Mouse (Mus musculus): ENCODE measurements around the gene Pam16. TPM values are rescaled to one million over a fixed set of nuclear protein-coding genes. Genes with fewer than 3 reads are reported as not detected.

Gene Pam16
- polyA plus RNA-seq (2012; rRNA removed), result 121 and 132 TPM in 2 replicates

- no peaks in the 10 kb centered on the region for H3K27me3 ChIP-seq (ENCODE audit: control insufficient read depth, insufficient read depth, low read length)
- under 1% methylated on average over 56 of the region's 56 CpGs for WGBS
- peak within 1 kb of the TSS; percentile 42; the same call in 1 of the 2 replicates for H3K27ac ChIP-seq (ENCODE audit: insufficient read depth, low read length)
- H3K4me3 ChIP-seq (replicated peaks; ENCODE audit: insufficient read depth, low read depth, low read length), result peak within 1 kb of the TSS; percentile 72
- DNase-seq, result peak; percentile 90 to 91
- peaks cover 9% of the 10 kb centered on the region for H3K4me1 ChIP-seq (ENCODE audit: control insufficient read depth, insufficient read depth, low read length)
- peak; percentile 73; the same call in 1 of the 2 replicates for TF ChIP-seq POLR2A (IDR thresholded peaks at IDR 0.05; ENCODE audit: borderline replicate concordance, insufficient read depth, low read length)
- TF ChIP-seq CTCF (IDR thresholded peaks at IDR 0.05; ENCODE audit: borderline replicate concordance, insufficient read depth, low read depth, low read length), result no peak
Measured at GRCm38 (mm10) chr16:4624481-4625110, at the start of gene Pam16. Gene Pam16, minus strand, starts transcription at chr16:4624988.

DNA sequence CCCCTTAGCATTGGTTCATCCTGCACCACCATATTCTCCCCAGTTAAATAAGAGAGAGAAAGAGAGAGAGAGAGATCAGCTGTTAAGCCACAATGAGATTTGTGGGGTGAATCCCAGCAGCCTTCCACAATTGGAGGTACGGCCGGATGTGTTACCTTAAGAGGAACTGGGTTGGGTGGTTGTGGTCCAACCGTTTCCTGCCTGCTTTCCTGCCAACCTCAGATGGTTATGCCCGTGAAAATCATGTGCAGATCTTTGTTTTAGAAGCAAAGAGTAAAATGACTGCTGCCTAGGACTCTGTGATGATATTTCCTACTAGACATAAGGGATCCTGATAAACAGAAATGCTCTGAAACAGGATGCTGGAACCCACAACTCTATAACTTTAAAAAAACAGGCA is 49.3 kb upstream of the Pam16 start:
- TF ChIP-seq POLR2A (IDR thresholded peaks at IDR 0.05; ENCODE audit: borderline replicate concordance, insufficient read depth, low read length), result no peak
- no peak for TF ChIP-seq CTCF (IDR thresholded peaks at IDR 0.05; ENCODE audit: borderline replicate concordance, insufficient read depth, low read depth, low read length)
- H3K27me3 ChIP-seq (ENCODE audit: control insufficient read depth, insufficient read depth, low read length), result no peaks in the 10 kb centered on the region
- H3K27ac ChIP-seq (ENCODE audit: insufficient read depth, low read length), result no peak overlapping the region
- no peaks in the 10 kb centered on the region for H3K4me1 ChIP-seq (ENCODE audit: control insufficient read depth, insufficient read depth, low read length)
- DNase-seq, result no peak
- 80% methylated on average over 4 of the region's 4 CpGs for WGBS
- no peak overlapping the region for H3K4me3 ChIP-seq (replicated peaks; ENCODE audit: insufficient read depth, low read depth, low read length)

DNA sequence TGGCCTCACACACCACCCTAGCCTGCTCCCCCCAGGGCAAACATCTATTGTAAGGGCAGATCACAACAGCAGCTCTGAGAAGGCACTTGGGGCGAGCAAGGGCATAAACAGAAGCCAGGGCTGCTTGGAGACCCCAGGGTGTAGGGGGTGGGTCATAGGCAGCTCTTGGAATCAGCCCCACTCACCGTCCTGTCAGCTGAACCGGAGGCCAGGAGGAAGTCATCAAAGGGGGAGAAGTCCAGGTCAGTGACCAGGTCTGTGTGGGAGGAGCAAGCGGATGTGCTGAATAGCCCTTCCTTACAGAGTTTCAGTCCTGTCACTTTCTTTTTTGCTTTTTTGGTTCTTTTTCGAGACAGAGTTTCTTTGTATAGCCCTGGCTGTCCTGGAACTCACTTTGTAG is 45.5 kb upstream of the Pam16 start:
- TF ChIP-seq CTCF (IDR thresholded peaks at IDR 0.05; ENCODE audit: borderline replicate concordance, insufficient read depth, low read depth, low read length), result no peak
- no peak for TF ChIP-seq POLR2A (IDR thresholded peaks at IDR 0.05; ENCODE audit: borderline replicate concordance, insufficient read depth, low read length)
- Histone ChIP-seq H3K4me1 (ENCODE audit: control insufficient read depth, insufficient read depth, low read length) (no peaks in the 10 kb centered on the region), H3K27me3 (ENCODE audit: control insufficient read depth, insufficient read depth, low read length) (no peaks in the 10 kb centered on the region), H3K27ac (ENCODE audit: insufficient read depth, low read length) (no peak overlapping the region), H3K4me3 (replicated peaks; ENCODE audit: insufficient read depth, low read depth, low read length) (no peak overlapping the region)
- 73% methylated on average over 5 of the region's 5 CpGs for WGBS
- no peak for DNase-seq

DNA sequence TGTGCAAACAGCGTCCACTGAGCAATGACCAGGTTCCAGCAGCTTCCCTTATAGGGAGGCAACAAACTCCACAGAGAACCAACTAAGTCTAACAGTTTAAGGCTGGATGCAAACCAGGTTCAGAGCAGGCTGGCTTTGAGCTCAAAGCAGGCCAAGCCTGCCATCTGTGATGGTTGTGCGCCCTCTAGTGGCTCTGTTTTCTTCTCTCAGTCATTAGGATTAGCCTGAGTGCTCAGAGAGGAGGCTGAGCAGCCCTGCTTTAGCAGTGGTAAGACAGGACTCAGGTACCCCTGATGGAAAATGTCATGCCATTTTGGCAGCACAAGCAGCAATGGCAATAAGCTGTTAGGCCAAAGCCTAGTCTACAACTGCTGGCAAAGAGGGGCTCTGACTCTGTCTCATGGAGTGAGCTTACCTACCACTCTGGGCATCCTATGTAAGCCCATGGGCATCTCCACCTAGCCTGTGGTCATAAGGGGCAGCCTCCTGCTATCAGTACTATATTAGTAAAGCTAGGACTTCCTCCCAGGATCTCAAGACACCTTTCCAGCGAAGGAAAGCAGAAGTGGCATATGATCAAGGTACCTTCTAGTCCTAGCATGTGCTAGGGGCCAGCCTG is 42.5 kb upstream of the Pam16 start:
- Histone ChIP-seq H3K4me3 (replicated peaks; ENCODE audit: insufficient read depth, low read depth, low read length) (no peak overlapping the region), H3K4me1 (ENCODE audit: control insufficient read depth, insufficient read depth, low read length) (no peaks in the 10 kb centered on the region), H3K27me3 (ENCODE audit: control insufficient read depth, insufficient read depth, low read length) (no peaks in the 10 kb centered on the region), H3K27ac (ENCODE audit: insufficient read depth, low read length) (no peak overlapping the region)
- DNase-seq, result peak; percentile 82 to 85
- WGBS, result 29% methylated on average over 3 of the region's 3 CpGs
- TF ChIP-seq POLR2A (IDR thresholded peaks at IDR 0.05; ENCODE audit: borderline replicate concordance, insufficient read depth, low read length) (no peak), CTCF (IDR thresholded peaks at IDR 0.05; ENCODE audit: borderline replicate concordance, insufficient read depth, low read depth, low read length) (peak; percentile 97)

DNA sequence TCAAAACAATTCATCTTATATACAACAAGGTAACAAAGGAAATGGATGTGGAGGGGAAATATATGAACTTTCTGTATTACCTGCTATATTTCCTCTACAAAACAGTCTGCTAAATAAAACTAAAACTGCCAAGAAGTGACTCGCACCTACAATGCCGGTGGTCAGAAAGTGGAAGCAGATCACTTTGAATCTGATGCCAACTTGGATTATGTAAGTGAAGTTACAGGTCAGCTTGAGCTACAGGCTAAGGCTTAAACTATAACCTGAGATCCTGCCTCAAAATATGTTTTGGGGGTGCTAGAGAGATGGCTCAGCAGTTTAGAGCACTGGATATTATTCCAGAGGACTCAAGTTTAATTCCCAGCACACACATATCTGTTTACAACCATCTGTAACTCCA is 40.9 kb upstream of the Pam16 start:
- Histone ChIP-seq H3K27ac (ENCODE audit: insufficient read depth, low read length) (no peak overlapping the region), H3K4me3 (replicated peaks; ENCODE audit: insufficient read depth, low read depth, low read length) (no peak overlapping the region), H3K4me1 (ENCODE audit: control insufficient read depth, insufficient read depth, low read length) (no peaks in the 10 kb centered on the region), H3K27me3 (ENCODE audit: control insufficient read depth, insufficient read depth, low read length) (no peaks in the 10 kb centered on the region)
- TF ChIP-seq CTCF (IDR thresholded peaks at IDR 0.05; ENCODE audit: borderline replicate concordance, insufficient read depth, low read depth, low read length) (no peak), POLR2A (IDR thresholded peaks at IDR 0.05; ENCODE audit: borderline replicate concordance, insufficient read depth, low read length) (no peak)
- 64% methylated on average over 2 of the region's 2 CpGs for WGBS
- no peak for DNase-seq

DNA sequence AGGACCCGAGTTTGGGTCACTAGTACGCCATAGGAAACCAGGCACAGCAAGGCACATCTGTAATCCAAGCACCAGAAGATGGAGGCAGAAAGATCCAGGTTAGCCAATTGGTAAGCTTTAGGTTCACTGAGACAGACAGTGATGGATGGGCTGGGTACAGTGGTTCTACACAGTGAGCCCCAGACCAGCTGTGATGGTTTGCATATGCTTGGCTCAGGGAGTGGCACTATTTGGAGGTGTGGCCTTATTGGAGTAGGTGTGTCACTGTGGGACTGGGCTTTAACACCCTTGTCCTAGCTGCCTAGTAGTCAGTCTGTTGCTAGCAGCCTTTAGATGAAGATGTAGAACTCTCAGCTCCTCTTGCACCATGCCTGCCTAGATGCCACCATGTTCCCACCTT is 39.0 kb upstream of the Pam16 start:
- DNase-seq, result no peak
- Histone ChIP-seq H3K27me3 (ENCODE audit: control insufficient read depth, insufficient read depth, low read length) (no peaks in the 10 kb centered on the region), H3K4me1 (ENCODE audit: control insufficient read depth, insufficient read depth, low read length) (no peaks in the 10 kb centered on the region), H3K4me3 (replicated peaks; ENCODE audit: insufficient read depth, low read depth, low read length) (no peak overlapping the region), H3K27ac (ENCODE audit: insufficient read depth, low read length) (no peak overlapping the region)
- WGBS, result 77% methylated on average over 2 of the region's 2 CpGs
- TF ChIP-seq CTCF (IDR thresholded peaks at IDR 0.05; ENCODE audit: borderline replicate concordance, insufficient read depth, low read depth, low read length) (no peak), POLR2A (IDR thresholded peaks at IDR 0.05; ENCODE audit: borderline replicate concordance, insufficient read depth, low read length) (no peak)

- WGBS, result 71% methylated on average over 2 of the region's 2 CpGs
- DNase-seq, result no peak
- Histone ChIP-seq H3K27me3 (ENCODE audit: control insufficient read depth, insufficient read depth, low read length) (no peaks in the 10 kb centered on the region), H3K4me1 (ENCODE audit: control insufficient read depth, insufficient read depth, low read length) (no peaks in the 10 kb centered on the region), H3K4me3 (replicated peaks; ENCODE audit: insufficient read depth, low read depth, low read length) (no peak overlapping the region), H3K27ac (ENCODE audit: insufficient read depth, low read length) (no peak overlapping the region)
- TF ChIP-seq POLR2A (IDR thresholded peaks at IDR 0.05; ENCODE audit: borderline replicate concordance, insufficient read depth, low read length), result no peak
- TF ChIP-seq CTCF (IDR thresholded peaks at IDR 0.05; ENCODE audit: borderline replicate concordance, insufficient read depth, low read depth, low read length), result no peak
Measured at GRCm38 (mm10) chr16:4661605-4662004, 36.8 kb upstream of the Pam16 start.

DNA sequence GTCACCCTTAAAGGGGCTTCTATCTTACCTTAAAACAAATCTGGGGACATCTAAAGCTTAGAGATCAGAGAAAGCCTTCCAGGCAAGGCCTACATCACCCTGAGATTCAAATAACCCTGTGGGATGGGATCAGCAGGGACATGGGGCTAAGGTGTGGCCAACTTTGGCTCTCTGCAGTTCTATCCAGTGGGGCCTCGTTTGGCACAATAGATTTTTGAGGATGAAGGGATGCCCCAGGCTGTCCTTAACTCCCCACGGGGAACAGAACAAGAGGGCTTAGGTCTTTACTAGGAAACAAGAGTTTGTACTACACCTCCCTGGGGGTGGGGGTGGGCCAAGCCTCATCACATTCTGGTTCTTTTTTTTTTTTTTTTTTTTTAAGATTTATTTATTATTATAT is 34.5 kb upstream of the Pam16 start:
- DNase-seq, result no peak
- no peak overlapping the region for H3K4me3 ChIP-seq (replicated peaks; ENCODE audit: insufficient read depth, low read depth, low read length)
- TF ChIP-seq POLR2A (IDR thresholded peaks at IDR 0.05; ENCODE audit: borderline replicate concordance, insufficient read depth, low read length), result no peak
- no peak for TF ChIP-seq CTCF (IDR thresholded peaks at IDR 0.05; ENCODE audit: borderline replicate concordance, insufficient read depth, low read depth, low read length)
- no peaks in the 10 kb centered on the region for H3K27me3 ChIP-seq (ENCODE audit: control insufficient read depth, insufficient read depth, low read length)
- no peak overlapping the region for H3K27ac ChIP-seq (ENCODE audit: insufficient read depth, low read length)
- peaks cover 21% of the 10 kb centered on the region for H3K4me1 ChIP-seq (ENCODE audit: control insufficient read depth, insufficient read depth, low read length)
- 41% methylated on average over 2 of the region's 2 CpGs for WGBS

Measured in cerebellum, adult 2 months (tissue).